Mouse (Mus musculus): ENCODE data around the gene Nfatc2.

The Nfatc2 gene

GRCm38 (mm10) chr2:168601491-168602386 lies at the start of gene Nfatc2:
Gene Nfatc2, minus strand, starts transcription at chr2:168601657.
- DNase-seq (ENCODE audit: low spot score) = peak; percentile 76

- DNase-seq (ENCODE audit: low spot score) = no peak
Observed at GRCm38 (mm10) chr2:168648171-168648570, 46.7 kb upstream of the Nfatc2 start.

- no peak for DNase-seq (ENCODE audit: low spot score)
Observed at GRCm38 (mm10) chr2:168644855-168645254, 43.4 kb upstream of the Nfatc2 start.

- DNase-seq (ENCODE audit: low spot score) = no peak
Observed at GRCm38 (mm10) chr2:168643524-168644177, 42.2 kb upstream of the Nfatc2 start.

DNA sequence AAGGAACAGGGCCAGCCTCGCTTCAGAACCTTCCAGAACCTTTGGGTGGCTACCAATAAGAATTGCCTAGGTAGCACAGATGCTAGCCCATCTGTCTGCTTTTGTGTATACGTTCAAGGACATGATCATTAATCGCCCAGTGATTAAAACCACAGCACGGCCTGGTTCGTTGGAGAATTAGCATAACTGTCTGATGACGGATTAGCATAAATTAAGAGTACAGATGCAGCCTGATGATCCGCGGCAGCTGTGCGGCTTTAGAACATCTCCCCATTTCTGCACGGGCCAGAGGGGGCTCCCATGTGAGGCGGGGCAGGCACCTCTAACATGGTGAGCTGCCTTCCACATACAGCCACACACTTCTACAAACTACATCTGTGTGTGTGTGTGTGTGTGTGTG lies 40.7 kb upstream of the Nfatc2 start:
- DNase-seq (ENCODE audit: low spot score) = no peak

DNA sequence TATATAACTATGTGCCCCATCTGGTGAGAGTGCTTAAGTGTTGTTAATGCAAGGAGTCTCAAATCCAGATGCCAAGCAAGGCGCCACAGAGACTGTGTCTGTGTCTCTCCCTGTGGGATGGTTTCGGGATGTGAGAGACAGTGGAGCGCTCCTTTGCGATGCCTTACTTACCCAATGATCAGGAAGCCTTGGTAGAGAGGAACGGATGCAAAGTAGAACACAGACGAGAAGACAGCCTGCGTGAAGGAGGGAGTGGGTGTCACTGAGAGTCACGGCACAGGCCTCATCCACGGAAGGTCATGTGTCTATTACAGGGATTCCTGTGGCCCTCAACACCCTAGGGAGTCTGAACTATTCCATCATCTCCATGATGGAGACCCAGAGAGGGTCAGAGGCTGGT lies 39.0 kb upstream of the Nfatc2 start:
- no peak for DNase-seq (ENCODE audit: low spot score)

- no peak for DNase-seq (ENCODE audit: low spot score)
Observed at GRCm38 (mm10) chr2:168634881-168635280, 33.4 kb upstream of the Nfatc2 start.

DNA sequence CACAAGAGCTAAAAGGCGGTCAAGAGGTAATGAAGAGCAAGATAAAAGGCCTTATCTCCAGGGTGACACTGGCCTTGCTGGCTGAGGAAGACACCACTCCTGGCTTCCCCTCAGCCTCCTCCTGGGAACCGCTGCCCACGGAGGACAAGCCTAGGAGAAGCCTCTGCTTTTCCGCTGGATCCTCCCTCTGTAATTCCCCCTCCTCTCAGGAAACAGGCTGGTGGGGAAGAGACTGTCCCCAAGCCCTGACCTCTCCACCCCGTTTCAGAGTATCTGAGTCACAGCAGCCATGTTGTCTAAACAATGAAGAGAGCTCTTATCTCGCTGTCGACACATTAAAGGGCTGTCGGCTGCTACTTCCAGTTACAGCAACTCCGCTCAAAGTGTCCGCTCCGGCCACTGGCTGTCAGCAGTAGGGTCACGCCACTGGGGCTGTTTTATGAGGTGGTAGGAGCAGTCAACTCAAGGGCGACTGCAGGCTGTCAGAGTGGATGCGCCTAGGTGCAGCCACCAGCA lies 31.9 kb upstream of the Nfatc2 start:
- DNase-seq (ENCODE audit: low spot score) = no peak

- no peak for DNase-seq (ENCODE audit: low spot score)
Observed at GRCm38 (mm10) chr2:168632543-168632942, 31.1 kb upstream of the Nfatc2 start.

GRCm38 (mm10) chr2:168628787-168629186 lies 27.3 kb upstream of the Nfatc2 start:
- peak; percentile 44 for DNase-seq (ENCODE audit: low spot score)

GRCm38 (mm10) chr2:168627829-168628770 lies 26.6 kb upstream of the Nfatc2 start:
- no peak for DNase-seq (ENCODE audit: low spot score)

DNA sequence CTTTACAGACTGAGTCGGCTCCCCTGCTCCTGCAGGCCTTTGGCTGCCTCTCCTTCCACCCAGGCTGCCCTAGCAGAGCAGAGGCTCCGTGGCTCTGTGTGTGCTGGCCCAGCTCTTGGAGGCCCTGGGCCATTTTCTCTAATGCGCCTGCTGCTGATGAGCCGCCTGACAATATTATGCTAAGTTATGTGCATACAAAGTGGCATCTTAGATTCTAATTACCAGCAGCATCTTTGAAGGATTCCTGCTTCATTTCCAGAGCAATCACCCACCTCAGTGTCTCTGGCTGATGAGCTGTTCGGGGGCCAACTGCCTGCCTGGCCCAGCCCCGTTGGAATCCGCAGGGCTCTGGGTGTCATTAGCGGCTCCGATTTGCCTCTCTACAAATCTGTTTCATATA lies 24.9 kb upstream of the Nfatc2 start:
- no peak for DNase-seq (ENCODE audit: low spot score)

GRCm38 (mm10) chr2:168625091-168625490 lies 23.6 kb upstream of the Nfatc2 start:
- DNase-seq (ENCODE audit: low spot score) = no peak

DNA sequence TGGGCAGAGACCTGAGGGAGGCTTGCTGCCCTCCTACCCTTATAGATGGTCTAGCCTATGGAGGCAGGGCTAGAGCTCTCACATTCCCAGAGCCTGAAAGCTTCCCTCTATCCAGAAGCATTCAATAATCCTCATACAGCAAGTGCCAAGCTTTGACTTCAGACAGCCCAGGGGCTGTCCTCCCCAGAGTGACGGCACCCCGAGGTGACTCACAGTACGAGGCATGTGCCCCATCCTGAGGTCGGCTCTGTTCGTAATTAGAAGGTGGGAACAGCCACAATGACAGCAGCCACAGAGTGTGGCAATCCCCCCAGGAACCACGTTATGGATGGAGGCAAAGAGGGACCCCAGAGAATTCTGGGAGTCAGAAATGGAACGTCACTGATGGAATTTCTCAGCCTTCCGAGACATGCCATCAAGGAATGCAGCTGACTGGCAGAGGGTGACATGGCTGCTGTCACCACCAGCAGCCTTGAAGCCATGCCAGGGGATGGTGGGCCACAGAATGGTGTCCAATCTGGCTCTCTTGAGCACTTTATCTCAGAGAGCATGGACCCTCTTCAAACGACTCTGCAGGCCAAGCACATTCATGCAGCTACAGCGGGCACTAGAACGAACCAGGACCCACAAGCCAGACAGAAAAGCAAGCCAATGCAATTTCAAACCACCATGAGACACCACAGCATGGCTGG lies 19.8 kb upstream of the Nfatc2 start:
- no peak for DNase-seq (ENCODE audit: low spot score)

DNA sequence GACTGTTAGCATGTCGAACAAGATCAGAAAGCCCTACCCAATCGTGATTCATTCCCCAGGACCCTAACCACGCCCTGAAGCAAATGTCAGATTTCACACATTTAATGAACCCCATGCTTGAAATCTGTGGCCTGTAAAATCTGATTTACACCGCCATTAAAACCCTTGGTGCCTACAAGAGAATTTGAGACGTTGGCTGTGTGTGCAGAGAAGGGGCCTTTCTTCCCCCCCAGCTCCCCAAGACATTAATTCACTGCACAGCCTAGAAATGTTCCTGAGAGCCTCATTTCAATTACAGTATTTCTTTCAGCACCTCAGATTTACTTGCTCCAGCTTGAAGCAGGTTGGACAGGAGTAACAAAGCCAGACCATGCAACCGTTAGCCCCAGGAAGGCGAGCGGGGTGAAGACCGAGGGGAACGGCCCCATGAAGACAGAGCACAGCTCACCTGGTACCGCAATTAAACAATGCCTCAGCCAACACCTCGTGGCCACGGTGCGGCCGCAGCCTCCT lies 16.8 kb upstream of the Nfatc2 start:
- DNase-seq (ENCODE audit: low spot score) = no peak

DNA sequence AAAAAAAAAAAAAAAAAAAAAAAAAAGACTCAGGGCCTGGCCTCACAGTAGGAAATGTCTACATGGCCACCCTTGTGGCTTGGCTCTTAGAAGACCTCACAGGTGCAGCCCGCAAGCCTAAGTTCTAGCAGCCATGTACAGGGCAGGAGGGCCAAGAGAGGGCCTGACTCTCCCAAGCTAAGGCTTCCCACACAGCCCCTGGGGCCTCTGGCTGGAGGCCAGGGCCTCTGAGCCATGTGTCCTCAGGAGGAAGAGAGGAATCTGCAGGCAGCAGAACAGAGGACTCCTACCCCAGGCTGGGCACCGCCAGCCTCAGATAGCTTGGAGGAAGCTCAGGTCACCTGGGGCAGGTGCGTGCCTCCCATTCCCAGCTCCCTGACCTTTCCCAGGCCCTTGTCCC lies 13.7 kb upstream of the Nfatc2 start:
- no peak for DNase-seq (ENCODE audit: low spot score)

- DNase-seq (ENCODE audit: low spot score) = peak; percentile 82
Observed at GRCm38 (mm10) chr2:168614170-168614872, 12.9 kb upstream of the Nfatc2 start.

- DNase-seq (ENCODE audit: low spot score) = no peak
Observed at GRCm38 (mm10) chr2:168613092-168613880, 11.8 kb upstream of the Nfatc2 start.

DNA sequence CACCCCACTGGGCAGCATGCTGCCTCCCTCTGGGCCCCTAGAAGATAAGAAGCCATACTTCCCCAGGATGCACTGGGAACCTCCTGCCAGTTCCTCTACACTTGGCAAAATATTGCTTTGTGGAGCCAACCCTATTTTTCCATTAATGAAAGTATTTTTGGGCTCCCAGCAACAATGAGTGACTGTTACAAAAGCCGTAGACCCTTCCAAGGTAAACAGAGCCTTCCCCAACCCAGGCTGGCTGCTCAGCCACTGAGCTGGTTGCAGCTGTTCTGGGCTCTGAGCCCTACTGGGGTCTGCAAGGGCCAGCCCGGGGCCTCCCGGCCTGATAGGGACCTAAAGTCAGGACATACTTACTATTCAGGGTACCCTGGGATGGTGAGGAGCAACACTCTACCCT lies 9.5 kb upstream of the Nfatc2 start:
- no peak for DNase-seq (ENCODE audit: low spot score)
